Mouse (Mus musculus): ENCODE measurements at regions not wholly inside any gene's neighbourhood (a gene's known extent, or its start where the extent isn't known, plus 50 kb on each side); places are given as distances from the start of the nearest gene placed in this dataset.

- Histone ChIP-seq H3K36me3 (ENCODE audit: control insufficient read depth, insufficient read depth, low read length, poor library complexity, severe bottlenecking) (no peaks in the 10 kb centered on the region), H3K9me3 (replicated peaks; ENCODE audit: control insufficient read depth, insufficient read depth, low read length, poor library complexity, severe bottlenecking) (no peaks in the 10 kb centered on the region), H3K27me3 (ENCODE audit: control insufficient read depth, insufficient read depth, low read length, poor library complexity, severe bottlenecking) (no peaks in the 10 kb centered on the region), H3K9ac (ENCODE audit: low read depth, poor library complexity, severe bottlenecking) (no peak overlapping the region), H3K27ac (ENCODE audit: insufficient read depth, low read length) (no peak overlapping the region), H3K4me1 (ENCODE audit: control insufficient read depth, insufficient read depth, low read length) (no peaks in the 10 kb centered on the region), H3K4me3 (ENCODE audit: low read depth, low read length) (no peak overlapping the region)
- TF ChIP-seq CTCF (IDR thresholded peaks at IDR 0.05; ENCODE audit: low read depth, low read length) (no peak), EP300 (IDR thresholded peaks at IDR 0.05; ENCODE audit: insufficient read depth, low read depth, low read length) (no peak), POLR2A (IDR thresholded peaks at IDR 0.05; ENCODE audit: insufficient read depth, low read length) (no peak)
Observed at GRCm38 (mm10) chr9:61829736-61830135, 84.6 kb downstream of the Rplp1 start.

DNA sequence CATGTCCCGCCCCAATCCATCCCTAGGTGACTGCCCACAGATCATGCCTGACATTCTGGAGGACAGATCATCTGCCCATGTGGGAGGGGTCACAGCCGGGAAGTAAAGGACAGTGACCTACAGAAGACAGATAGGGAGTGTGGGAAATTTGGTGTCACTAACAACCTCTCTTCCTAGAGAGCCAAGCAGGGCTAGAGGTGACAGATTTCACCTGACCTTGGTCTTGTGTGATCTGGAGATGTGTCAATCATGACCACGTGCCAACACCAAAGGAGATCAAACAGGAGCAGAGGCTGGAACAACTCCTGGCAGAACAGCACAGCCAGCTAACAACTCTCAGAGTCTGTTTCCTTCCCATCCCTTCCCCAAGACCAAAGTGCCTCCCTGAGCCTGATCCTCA, 85.0 kb downstream of the Rplp1 start:
- no peak overlapping the region for H3K4me3 ChIP-seq (ENCODE audit: low read depth, low read length)
- no peaks in the 10 kb centered on the region for H3K9me3 ChIP-seq (replicated peaks; ENCODE audit: control insufficient read depth, insufficient read depth, low read length, poor library complexity, severe bottlenecking)
- H3K9ac ChIP-seq (ENCODE audit: low read depth, poor library complexity, severe bottlenecking): no peak overlapping the region

GRCm38 (mm10) chr9:61827721-61828120, 86.6 kb downstream of the Rplp1 start:
- Histone ChIP-seq H3K36me3 (ENCODE audit: control insufficient read depth, insufficient read depth, low read length, poor library complexity, severe bottlenecking) (no peaks in the 10 kb centered on the region), H3K27ac (ENCODE audit: insufficient read depth, low read length) (no peak overlapping the region), H3K4me3 (ENCODE audit: low read depth, low read length) (no peak overlapping the region), H3K27me3 (ENCODE audit: control insufficient read depth, insufficient read depth, low read length, poor library complexity, severe bottlenecking) (no peaks in the 10 kb centered on the region), H3K9me3 (replicated peaks; ENCODE audit: control insufficient read depth, insufficient read depth, low read length, poor library complexity, severe bottlenecking) (no peaks in the 10 kb centered on the region), H3K9ac (ENCODE audit: low read depth, poor library complexity, severe bottlenecking) (no peak overlapping the region), H3K4me1 (ENCODE audit: control insufficient read depth, insufficient read depth, low read length) (no peaks in the 10 kb centered on the region)
- no peak for TF ChIP-seq CTCF (IDR thresholded peaks at IDR 0.05; ENCODE audit: low read depth, low read length)
- no peak for TF ChIP-seq POLR2A (IDR thresholded peaks at IDR 0.05; ENCODE audit: insufficient read depth, low read length)

More for the DNA sequence above, 85.0 kb downstream of the Rplp1 start:
- H3K27ac ChIP-seq (ENCODE audit: insufficient read depth, low read length): no peak overlapping the region
- H3K4me1 ChIP-seq (ENCODE audit: control insufficient read depth, insufficient read depth, low read length): no peaks in the 10 kb centered on the region
- TF ChIP-seq EP300 (IDR thresholded peaks at IDR 0.05; ENCODE audit: insufficient read depth, low read depth, low read length) (no peak), POLR2A (IDR thresholded peaks at IDR 0.05; ENCODE audit: insufficient read depth, low read length) (no peak), CTCF (IDR thresholded peaks at IDR 0.05; ENCODE audit: low read depth, low read length) (no peak)
- H3K36me3 ChIP-seq (ENCODE audit: control insufficient read depth, insufficient read depth, low read length, poor library complexity, severe bottlenecking): no peaks in the 10 kb centered on the region
- no peaks in the 10 kb centered on the region for H3K27me3 ChIP-seq (ENCODE audit: control insufficient read depth, insufficient read depth, low read length, poor library complexity, severe bottlenecking)

DNA sequence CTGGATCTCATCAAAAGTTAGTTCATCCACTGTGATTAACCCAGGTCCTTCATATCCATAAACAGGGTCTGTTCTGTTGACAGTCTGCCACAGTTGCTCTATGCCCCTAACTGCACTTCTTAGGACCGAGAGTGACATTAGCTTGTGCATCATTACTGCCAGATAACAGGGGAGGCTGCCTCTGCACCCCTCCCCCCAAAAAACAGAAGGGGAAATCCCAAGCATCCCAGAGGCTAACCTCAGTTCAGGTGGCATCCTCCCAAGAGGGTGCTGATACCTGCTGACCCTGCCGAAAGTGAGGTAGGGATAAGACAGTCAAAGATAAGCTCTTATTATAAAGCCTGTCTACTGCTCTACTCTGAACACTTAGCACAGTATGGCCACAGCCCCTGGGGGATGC, 87.3 kb downstream of the Rplp1 start:
- H3K9me3 ChIP-seq (replicated peaks; ENCODE audit: control insufficient read depth, insufficient read depth, low read length, poor library complexity, severe bottlenecking): 0 out of 2 replicates have a peak, but pooled peaks cover under 1% of the 10 kb centered on the region
- H3K27me3 ChIP-seq (ENCODE audit: control insufficient read depth, insufficient read depth, low read length, poor library complexity, severe bottlenecking): no peaks in the 10 kb centered on the region
- H3K36me3 ChIP-seq (ENCODE audit: control insufficient read depth, insufficient read depth, low read length, poor library complexity, severe bottlenecking): no peaks in the 10 kb centered on the region
- no peaks in the 10 kb centered on the region for H3K4me1 ChIP-seq (ENCODE audit: control insufficient read depth, insufficient read depth, low read length)
- TF ChIP-seq CTCF (IDR thresholded peaks at IDR 0.05; ENCODE audit: low read depth, low read length) (no peak), EP300 (IDR thresholded peaks at IDR 0.05; ENCODE audit: insufficient read depth, low read depth, low read length) (no peak), POLR2A (IDR thresholded peaks at IDR 0.05; ENCODE audit: insufficient read depth, low read length) (no peak)
- no peak overlapping the region for H3K9ac ChIP-seq (ENCODE audit: low read depth, poor library complexity, severe bottlenecking)
- H3K27ac ChIP-seq (ENCODE audit: insufficient read depth, low read length): no peak overlapping the region
- H3K4me3 ChIP-seq (ENCODE audit: low read depth, low read length): no peak overlapping the region

DNA sequence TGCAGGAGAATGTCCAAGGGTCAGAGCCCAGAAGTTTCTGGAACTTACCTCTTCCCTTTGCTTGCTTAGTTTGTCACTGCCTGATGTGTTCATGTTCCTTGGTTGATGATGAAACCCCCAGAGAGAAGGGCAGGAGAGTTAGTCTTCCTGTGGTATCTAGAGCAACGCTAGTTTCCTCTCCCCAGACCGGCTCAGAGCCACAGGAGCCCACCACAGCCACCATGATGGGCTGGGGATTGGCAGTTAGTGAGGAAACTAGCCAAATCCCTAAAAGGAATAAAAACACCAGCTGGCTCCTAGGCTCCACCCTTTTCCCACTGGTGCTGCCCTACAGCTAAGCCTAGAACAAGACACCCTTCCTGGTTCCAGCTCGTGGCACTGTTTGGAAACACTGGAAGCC, 87.9 kb downstream of the Rplp1 start:
- Histone ChIP-seq H3K9ac (ENCODE audit: low read depth, poor library complexity, severe bottlenecking) (no peak overlapping the region), H3K4me1 (ENCODE audit: control insufficient read depth, insufficient read depth, low read length) (no peaks in the 10 kb centered on the region), H3K9me3 (replicated peaks; ENCODE audit: control insufficient read depth, insufficient read depth, low read length, poor library complexity, severe bottlenecking) (0 out of 2 replicates have a peak, but pooled peaks cover 6% of the 10 kb centered on the region), H3K4me3 (ENCODE audit: low read depth, low read length) (no peak overlapping the region), H3K27ac (ENCODE audit: insufficient read depth, low read length) (no peak overlapping the region), H3K36me3 (ENCODE audit: control insufficient read depth, insufficient read depth, low read length, poor library complexity, severe bottlenecking) (no peaks in the 10 kb centered on the region), H3K27me3 (ENCODE audit: control insufficient read depth, insufficient read depth, low read length, poor library complexity, severe bottlenecking) (no peaks in the 10 kb centered on the region)
- no peak for TF ChIP-seq EP300 (IDR thresholded peaks at IDR 0.05; ENCODE audit: insufficient read depth, low read depth, low read length)
- no peak for TF ChIP-seq POLR2A (IDR thresholded peaks at IDR 0.05; ENCODE audit: insufficient read depth, low read length)
- no peak for TF ChIP-seq CTCF (IDR thresholded peaks at IDR 0.05; ENCODE audit: low read depth, low read length)

DNA sequence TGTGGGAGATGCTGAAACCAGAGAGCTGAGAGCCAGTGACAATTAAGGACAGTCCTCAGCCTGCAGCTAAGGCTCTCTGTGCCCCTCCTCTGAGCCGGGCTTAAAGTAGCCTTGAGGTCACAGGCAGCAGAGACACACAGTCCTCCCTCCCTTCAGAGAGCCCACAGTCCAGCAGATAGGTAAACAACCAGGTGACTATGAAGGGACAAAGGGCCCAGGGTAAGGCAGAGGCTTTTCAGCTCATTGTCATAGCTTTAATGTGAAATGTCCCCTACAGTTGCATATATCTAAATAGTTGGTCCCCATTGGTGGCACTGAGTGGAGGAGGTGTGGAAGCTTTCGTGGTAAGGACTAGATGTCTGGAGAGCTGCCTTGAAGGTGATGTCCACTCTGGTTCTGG, 88.5 kb downstream of the Rplp1 start:
- no peak overlapping the region for H3K27ac ChIP-seq (ENCODE audit: insufficient read depth, low read length)
- H3K27me3 ChIP-seq (ENCODE audit: control insufficient read depth, insufficient read depth, low read length, poor library complexity, severe bottlenecking): no peaks in the 10 kb centered on the region
- no peaks in the 10 kb centered on the region for H3K36me3 ChIP-seq (ENCODE audit: control insufficient read depth, insufficient read depth, low read length, poor library complexity, severe bottlenecking)
- no peak overlapping the region for H3K4me3 ChIP-seq (ENCODE audit: low read depth, low read length)
- H3K4me1 ChIP-seq (ENCODE audit: control insufficient read depth, insufficient read depth, low read length): no peaks in the 10 kb centered on the region
- no peak overlapping the region for H3K9ac ChIP-seq (ENCODE audit: low read depth, poor library complexity, severe bottlenecking)
- no peak for TF ChIP-seq POLR2A (IDR thresholded peaks at IDR 0.05; ENCODE audit: insufficient read depth, low read length)
- no peak for TF ChIP-seq EP300 (IDR thresholded peaks at IDR 0.05; ENCODE audit: insufficient read depth, low read depth, low read length)
- no peak for TF ChIP-seq CTCF (IDR thresholded peaks at IDR 0.05; ENCODE audit: low read depth, low read length)
- 0 out of 2 replicates have a peak, but pooled peaks cover 8% of the 10 kb centered on the region for H3K9me3 ChIP-seq (replicated peaks; ENCODE audit: control insufficient read depth, insufficient read depth, low read length, poor library complexity, severe bottlenecking)
